Mouse (Mus musculus): ENCODE results near the gene Sdr42e1.

The Sdr42e1 gene

DNA sequence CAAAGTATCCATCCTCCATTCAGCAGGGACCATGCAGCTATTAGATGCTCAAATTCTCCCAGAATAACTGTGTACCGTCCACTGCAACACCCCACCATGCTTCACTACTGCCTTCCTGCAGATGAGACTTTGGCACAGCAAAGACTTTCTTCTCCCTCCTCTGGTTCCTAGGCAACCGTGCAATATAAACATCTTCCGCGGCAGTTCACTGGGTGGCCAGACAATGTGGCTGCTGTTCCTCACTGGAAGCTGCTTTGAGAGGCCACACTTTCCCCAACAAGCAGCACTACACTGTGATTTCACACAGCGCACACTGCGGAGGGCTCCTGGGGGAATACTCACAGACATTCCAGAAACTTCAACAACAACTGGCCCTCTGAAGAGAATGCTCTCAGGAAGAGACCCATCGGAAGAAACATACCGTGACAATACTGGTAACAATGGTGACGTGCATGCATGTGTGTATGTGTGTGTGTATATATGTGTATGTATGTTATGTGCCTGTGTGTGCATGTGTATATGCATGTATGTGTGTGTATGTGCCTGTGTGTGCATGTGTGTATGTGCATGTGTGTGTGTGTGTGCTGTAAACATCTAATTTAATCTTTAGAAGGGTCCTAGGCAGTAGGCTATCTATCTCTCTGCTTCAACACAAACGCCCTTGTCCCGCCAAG lies 13.0 kb downstream of the Sdr42e1 start:
- DNase-seq (ENCODE audit: low spot score) = peak; percentile 6

DNA sequence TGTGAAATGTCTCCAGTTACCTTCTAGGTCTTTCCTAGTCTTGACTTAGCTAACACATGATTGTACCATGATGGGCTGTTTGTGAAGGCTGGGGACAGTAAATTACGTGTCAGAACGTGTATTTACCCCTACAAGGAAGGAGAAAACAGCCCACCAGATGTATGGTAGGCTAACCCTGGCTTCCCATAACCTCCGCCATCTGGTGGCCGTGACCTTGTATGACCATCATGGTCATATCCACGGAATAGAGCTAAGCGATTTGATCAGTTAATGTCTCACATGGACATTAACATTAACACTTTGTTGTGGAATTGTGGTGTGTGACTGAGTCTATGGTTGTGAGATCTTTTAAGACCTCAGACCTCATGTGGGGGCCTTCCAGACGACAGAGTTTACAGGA lies 14.5 kb downstream of the Sdr42e1 start:
- DNase-seq (ENCODE audit: low spot score) = no peak

DNA sequence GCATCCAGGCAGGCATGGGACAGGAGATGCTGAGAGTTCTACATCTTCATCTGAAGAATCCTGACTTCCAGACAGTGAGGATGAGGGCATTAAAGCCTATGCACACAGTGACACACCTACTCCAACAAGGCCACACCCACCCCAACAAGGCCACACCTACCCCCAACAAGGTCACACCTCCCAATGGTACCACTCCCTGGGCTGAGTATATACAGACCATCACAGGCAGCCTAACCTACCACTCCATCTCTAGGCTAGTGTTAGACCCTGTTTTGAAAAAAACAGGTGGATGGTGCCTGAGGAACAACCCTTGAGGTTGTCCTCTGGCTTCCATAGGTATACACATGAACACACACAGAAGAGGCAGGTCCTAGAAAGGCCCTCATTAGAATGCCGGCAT lies 21.2 kb downstream of the Sdr42e1 start:
- no peak for DNase-seq (ENCODE audit: low spot score)

DNA sequence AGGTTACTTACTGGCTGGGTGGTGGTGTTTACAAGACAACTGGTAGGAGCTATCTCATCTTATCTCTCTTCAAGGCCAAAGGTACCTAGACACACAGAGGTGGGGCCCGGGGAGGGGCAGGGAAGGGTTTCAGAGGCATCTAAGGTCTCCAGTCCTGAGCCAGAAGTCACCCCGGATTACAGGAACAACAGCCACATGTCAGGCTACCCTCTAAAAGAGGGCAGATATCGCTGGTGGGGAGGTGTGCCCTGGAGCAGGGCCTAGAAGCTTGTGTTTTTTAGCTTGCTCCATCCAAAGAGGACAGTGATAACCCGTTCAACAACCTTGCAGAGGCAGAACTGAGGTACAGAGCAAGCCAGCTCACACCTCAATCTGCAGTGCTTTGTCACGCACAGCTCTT lies 27.0 kb downstream of the Sdr42e1 start:
- no peak for DNase-seq (ENCODE audit: low spot score)

DNA sequence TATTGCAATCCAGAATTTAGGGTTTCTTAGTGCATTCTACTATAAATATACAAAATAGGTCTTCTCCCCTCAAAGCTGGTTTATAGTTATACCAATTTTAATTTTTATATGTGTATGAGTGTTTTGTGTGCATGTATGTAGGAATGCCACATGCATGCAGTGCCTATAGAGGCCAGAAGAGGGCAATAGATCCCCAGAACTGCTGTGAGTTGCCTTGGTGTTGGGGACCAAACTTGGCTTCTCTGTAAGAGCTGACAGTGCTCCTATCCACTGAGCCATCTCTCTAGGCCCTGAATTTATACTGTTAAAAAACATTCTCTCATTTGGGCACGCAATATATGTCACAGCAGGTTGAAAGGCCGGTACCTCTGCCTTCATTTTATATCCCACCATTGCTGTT lies 27.5 kb downstream of the Sdr42e1 start:
- peak; percentile 64 for DNase-seq (ENCODE audit: low spot score)

DNA sequence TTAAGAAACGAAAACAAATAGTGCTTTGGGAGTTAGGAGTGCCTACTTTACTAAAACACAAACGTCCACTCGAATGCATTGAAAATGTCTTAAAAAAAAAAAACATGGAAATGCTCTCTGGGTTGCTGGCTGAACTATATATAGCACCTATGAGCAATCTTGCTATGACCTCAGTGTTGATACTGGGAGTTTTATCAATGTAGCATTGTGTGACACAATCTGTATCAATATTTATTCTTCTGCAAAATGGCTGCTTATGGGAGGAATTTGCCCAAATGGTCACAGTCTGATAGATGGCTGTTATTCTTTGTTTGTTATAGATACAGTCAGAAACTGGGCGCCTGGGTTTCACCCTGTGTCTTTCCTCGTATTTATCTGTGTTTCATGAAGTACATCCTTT lies 28.0 kb downstream of the Sdr42e1 start:
- DNase-seq (ENCODE audit: low spot score) = no peak

DNA sequence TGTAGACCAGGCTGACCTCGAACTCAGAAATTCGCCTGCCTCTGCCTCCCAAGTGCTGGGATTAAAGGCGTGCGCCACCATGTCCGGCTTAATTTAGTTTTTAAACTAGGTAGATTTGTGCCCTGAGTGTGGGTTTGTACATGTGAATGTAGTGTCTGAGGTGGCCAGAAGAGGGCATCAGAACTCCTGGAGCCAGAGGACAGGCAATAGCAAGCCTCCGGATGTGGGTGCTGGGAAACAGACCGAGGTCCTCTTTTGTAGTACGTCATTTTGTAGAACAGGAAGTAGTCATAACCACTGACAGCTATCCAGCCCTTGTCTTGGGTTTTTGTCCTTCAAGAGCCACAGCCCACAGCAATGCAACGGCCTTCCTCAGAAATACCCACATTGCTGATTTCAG lies 33.9 kb downstream of the Sdr42e1 start:
- no peak for DNase-seq (ENCODE audit: low spot score)

DNA sequence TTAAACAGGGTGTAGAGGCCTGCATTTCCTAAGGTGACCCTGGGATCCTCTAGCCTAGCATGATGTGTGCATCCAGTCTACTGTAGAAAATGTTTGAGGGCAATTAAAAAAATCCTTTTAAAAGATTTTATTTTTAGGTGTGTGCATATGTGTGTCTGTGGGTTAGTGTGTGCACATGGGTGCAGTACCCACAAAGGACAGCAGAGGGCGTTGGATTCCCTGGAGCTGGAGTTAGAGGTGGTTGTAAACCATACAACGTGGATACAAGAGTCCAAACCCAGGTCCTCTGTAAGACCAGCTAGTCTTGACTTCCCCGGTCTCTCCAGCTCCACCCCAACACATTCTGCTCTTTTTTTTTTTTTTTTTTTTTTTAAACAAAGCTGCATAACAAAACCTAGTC lies 36.0 kb downstream of the Sdr42e1 start:
- no peak for DNase-seq (ENCODE audit: low spot score)

DNA sequence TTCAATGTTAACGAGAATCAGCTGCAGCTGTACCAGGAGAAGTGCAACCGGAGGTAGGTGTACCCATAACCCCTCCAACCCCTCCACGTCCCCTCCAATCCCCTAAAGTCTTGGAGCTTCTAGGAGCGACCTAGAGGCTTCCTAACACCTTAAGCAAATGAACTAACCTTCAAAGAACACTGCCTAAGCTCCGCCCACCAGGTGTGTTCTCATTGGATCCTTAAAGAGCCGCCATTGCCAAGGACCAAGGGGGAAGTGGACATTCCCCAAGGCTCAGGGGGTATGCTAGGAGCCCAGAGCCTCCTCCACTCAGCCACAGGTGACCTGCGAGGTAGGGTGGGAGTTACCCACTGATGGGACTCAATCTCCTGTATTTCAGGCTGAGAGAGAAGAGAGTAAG lies 39.1 kb downstream of the Sdr42e1 start:
- DNase-seq (ENCODE audit: low spot score) = no peak

DNA sequence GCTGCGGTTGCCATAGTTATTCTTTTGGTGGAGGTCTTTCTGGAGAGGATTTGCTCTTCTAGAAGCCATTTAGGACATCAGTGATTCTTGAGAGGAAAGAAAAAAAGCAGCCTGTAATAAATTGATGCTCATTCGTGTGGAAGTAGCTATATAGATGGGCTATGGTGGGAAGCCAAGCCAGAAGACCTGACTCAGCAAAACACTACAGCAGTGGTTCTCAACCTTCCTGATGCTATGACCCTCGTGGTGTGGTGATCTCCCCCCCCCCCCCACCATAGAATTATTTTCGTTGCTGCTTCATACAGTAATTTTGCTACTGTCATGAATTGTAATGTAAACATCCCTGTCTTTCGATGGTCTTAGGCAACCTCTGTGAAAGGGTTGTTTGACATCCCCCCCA lies 41.0 kb downstream of the Sdr42e1 start:
- DNase-seq (ENCODE audit: low spot score) = no peak

DNA sequence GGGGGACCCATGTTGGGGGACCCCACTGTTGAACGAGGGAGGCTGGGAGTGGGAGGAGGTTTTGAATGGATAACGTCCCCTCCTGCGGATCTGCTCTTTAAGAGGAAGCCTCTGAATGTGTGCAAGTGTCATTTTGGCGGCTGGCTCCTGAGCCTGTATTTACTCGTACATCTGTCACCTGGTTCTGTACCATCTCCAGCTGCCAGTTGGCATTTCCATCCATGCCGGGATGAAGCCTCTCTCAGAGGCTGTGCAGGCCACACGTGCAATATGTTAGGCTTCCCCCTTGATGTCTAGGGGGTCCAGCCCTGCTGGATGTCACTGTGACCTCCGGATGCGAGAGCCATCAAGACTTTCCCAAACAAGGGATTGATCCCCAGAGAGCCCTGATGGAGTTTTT lies 46.4 kb downstream of the Sdr42e1 start:
- no peak for DNase-seq (ENCODE audit: low spot score)

DNA sequence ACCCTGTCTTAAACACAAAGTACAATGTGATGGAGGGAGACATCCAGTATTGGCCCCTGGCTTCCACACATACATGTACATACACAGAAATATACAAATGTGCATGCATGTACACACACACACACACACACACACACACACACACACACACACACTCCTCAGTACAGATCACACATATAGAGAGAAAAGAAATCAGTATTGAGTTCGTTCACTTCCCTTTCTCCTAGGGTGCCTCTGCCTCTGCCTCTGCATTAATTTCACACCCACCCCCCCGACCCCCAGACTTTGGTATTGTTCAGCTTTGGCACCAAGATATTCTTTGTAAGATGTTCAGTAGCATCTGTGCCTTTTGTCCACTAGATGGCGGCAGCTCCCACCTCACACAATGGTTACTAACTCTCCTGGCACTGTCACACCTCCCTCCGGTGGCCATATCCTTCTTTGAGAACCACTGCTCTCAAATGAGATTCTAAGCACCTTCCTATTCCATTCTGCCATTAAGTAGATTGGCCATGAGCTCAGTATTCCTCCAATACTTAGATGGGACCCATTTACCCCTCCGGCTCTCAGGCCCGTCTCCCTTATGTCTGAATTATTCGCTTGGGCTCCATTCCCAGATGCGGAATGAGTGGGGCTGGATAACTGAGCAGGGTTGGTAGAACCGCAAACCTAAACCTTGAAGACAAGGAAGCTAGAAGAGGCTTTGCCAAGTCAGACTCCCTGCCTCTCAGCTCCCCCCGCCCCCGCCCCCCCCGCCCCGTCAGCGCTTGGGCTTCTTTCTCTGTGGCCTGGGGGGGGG lies 47.2 kb downstream of the Sdr42e1 start:
- DNase-seq (ENCODE audit: low spot score) = peak; percentile 65

DNA sequence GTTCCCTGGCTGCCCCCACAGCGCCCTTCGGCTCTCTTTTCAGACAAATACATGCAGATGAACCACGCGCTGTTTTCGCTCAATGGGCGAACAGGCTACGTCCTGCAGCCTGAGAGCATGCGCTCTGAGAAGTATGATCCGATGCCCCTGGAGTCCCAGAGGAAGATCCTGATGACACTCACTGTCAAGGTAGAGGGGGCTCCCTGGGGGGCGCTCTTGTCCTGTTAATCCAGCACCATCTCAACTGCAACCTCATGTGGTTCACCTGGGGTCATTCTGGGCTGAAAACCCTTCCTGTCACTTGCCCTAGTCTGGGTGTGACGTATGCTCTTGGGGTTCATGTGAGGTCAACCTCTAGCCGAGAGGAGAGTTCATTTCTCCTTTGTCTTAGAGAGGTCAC lies 60.6 kb downstream of the Sdr42e1 start:
- no peak for DNase-seq (ENCODE audit: low spot score)

Measured in layer of hippocampus, adult 11-12 months (tissue).